24 mouse cellular contexts compared by ENCODE assay signal in genomic region chr6:96429390-96429789, GRCm38 (mm10).
DNase-seq lines count a peak whose midpoint lies in the region; ATAC-seq and TF ChIP-seq lines count a peak whose summit lies in the region.
"Had no signal": no experiment of that assay in that cellular context is flagged by ENCODE, and none has a peak within 500 bp of the region (broad histone marks: within the 10 kb centered on the region; RNA-seq: fewer than 3 reads in every experiment).

No protein-coding gene starts in this region.

- no peaks in the 10 kb centered on the region for H3K4me1 ChIP-seq in lung, postnatal 0 days (ENCODE audit: insufficient read depth, low read depth, low read length)
- H3K4me1 ChIP-seq: forebrain, embryonic 10.5 days; forebrain, embryonic 13.5 days; heart, embryonic 12.5 days; heart, embryonic 15.5 days; hindbrain, embryonic 10.5 days; hindbrain, embryonic 13.5 days had no signal

- WGBS in lung, postnatal 0 days: 36% methylated on average over 6 of the region's 6 CpGs

- no peaks in the 10 kb centered on the region for H3K9me3 ChIP-seq in lung, postnatal 0 days (ENCODE audit: low read length)
- H3K9me3 ChIP-seq: forebrain, embryonic 10.5 days; forebrain, embryonic 13.5 days; heart, embryonic 12.5 days; heart, embryonic 15.5 days; hindbrain, embryonic 10.5 days; hindbrain, embryonic 13.5 days had no signal

- no peak overlapping the region for H3K9ac ChIP-seq in lung, postnatal 0 days (replicated peaks; ENCODE audit: low read depth)
- H3K9ac ChIP-seq: forebrain, embryonic 13.5 days; heart, embryonic 12.5 days; heart, embryonic 15.5 days; hindbrain, embryonic 13.5 days had no signal

- DNase-seq in heart, adult 11 months: peak; percentile 35
- no peak for DNase-seq in heart, adult 18-20 months
- peak; percentile 53 for DNase-seq in lung, postnatal 0 days (ENCODE audit: low spot score)
- peak; percentile 50 for DNase-seq in lung, postnatal 25 days (ENCODE audit: low spot score)
- DNase-seq in spleen, postnatal 36 days (ENCODE audit: low spot score in 2 of 2): no peak
- DNase-seq in cerebellum, adult 11-12 months: no peak
- DNase-seq: adrenal gland, adult 8-10 months; adrenal gland, postnatal 25 days; cerebellum, adult 18-20 months; cerebellum, adult 9-10 months; cerebellum, postnatal 14 days; gastrocnemius, postnatal 10 days; gastrocnemius, postnatal 36 days; heart, postnatal 10 days; heart, postnatal 36 days had no signal

- no peaks in the 10 kb centered on the region for H3K27me3 ChIP-seq in lung, postnatal 0 days (replicated peaks; ENCODE audit: insufficient read depth, low read length)
- H3K27me3 ChIP-seq: heart, embryonic 12.5 days; heart, embryonic 15.5 days; hindbrain, embryonic 13.5 days had no signal

- peak; percentile 75 for ATAC-seq in lung, postnatal 0 days
- ATAC-seq: activated CD4-positive, CD25-positive, alpha-beta regulatory T cell, adult 4 months; forebrain, embryonic 13.5 days; forebrain, embryonic 16.5 days; hindbrain, postnatal 0 days had no signal

- H3K4me3 ChIP-seq in lung, postnatal 0 days (ENCODE audit: low read depth, low read length): no peak overlapping the region
- H3K4me3 ChIP-seq: forebrain, embryonic 10.5 days; forebrain, embryonic 13.5 days; heart, embryonic 12.5 days; heart, embryonic 15.5 days; hindbrain, embryonic 10.5 days; hindbrain, embryonic 13.5 days had no signal

- no peaks in the 10 kb centered on the region for H3K36me3 ChIP-seq in lung, postnatal 0 days (ENCODE audit: insufficient read depth, low read length)
- H3K36me3 ChIP-seq: forebrain, embryonic 10.5 days; heart, embryonic 12.5 days; heart, embryonic 15.5 days; hindbrain, embryonic 10.5 days; hindbrain, embryonic 13.5 days had no signal

- H3K4me2 ChIP-seq in lung, postnatal 0 days (replicated peaks; ENCODE audit: low read depth, low read length): no peak overlapping the region
- H3K4me2 ChIP-seq: forebrain, embryonic 13.5 days; heart, embryonic 12.5 days; heart, embryonic 15.5 days; hindbrain, embryonic 13.5 days had no signal

- H3K27ac ChIP-seq in lung, postnatal 0 days (ENCODE audit: low read length): no peak overlapping the region
- H3K27ac ChIP-seq: forebrain, embryonic 10.5 days; forebrain, embryonic 13.5 days; heart, embryonic 15.5 days; hindbrain, embryonic 10.5 days; hindbrain, embryonic 13.5 days; hindbrain, postnatal 0 days had no signal

- no peak for TF ChIP-seq CTCF in lung, postnatal 0 days (IDR thresholded peaks at IDR 0.05)

- TF ChIP-seq EP300 in lung, postnatal 0 days (IDR thresholded peaks at IDR 0.05): peak; percentile 85

Comparison
In these comparisons a context has a peak if more than half of its experiments do, and no peak if none do; other contexts are left out.
1. DNase-seq: peak in heart, adult 11 months (single experiment), lung, postnatal 0 days (single experiment) and lung, postnatal 25 days (single experiment); none in heart, adult 18-20 months (0 of 2), spleen, postnatal 36 days (0 of 2) and cerebellum, adult 11-12 months (single experiment).